ENCODE assay signal across 9 mouse cellular contexts in the genomic region with DNA sequence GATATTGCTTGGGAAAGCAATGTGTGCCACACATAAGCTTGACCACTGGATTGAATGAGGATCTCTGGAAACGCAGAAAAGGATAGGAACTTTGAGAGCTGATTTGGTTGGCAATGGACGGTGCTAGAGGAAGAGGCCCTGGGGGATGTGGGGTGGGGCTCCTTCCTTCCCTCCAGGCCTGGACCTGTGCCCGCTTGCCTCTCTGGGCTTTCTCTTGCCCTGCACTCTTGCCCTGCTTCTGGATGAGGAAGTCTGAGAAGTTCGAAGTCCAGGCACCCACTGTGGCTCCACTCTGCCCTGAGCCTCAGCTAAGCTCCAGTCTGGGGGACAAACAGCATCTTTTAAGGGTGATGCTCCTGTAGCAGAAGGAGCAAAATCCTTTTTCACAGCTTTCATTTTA.
A peak's percentile ranks its signal among the peaks of the same experiment; 100 is the strongest.
DNase-seq lines count a peak whose midpoint lies in the region; TF ChIP-seq lines count a peak whose summit lies in the region.
"Had no signal": no experiment of that assay in that cellular context is flagged by ENCODE, and none has a peak within 500 bp of the region (broad histone marks: within the 10 kb centered on the region; RNA-seq: fewer than 3 reads in every experiment).

No protein-coding gene starts in this region.

- H3K36me3 ChIP-seq in kidney, adult 2 months (ENCODE audit: control insufficient read depth, insufficient read depth, low read length) = no peaks in the 10 kb centered on the region

- no peak overlapping the region for H3K27ac ChIP-seq in kidney, adult 2 months (ENCODE audit: insufficient read depth, low read depth, low read length)

- DNase-seq in adrenal gland, postnatal 25 days = peak; percentile 8
- DNase-seq in adrenal gland, adult (ENCODE audit: inconsistent age in 2 of 2, low spot score in 1 of 2) = no peak
- DNase-seq in right cerebral cortex, postnatal 4 days = peak; percentile 29
- DNase-seq in right cerebral cortex, postnatal 14 days = no peak
- peak; percentile 40 for DNase-seq in kidney, adult 2 months
- no peak for DNase-seq in spleen, postnatal 14 days (ENCODE audit: low spot score in 2 of 2)
- no peak for DNase-seq in layer of hippocampus, adult 11-12 months (ENCODE audit: low spot score)
- no peak for DNase-seq in urinary bladder, adult 18-20 months (ENCODE audit: low spot score in 2 of 2)
- DNase-seq: cerebellum, adult 18-20 months had no signal

- no peak overlapping the region for H3K4me3 ChIP-seq in kidney, adult 2 months (ENCODE audit: insufficient read depth, low read depth, low read length)

- 32% methylated on average over 4 of the region's 4 CpGs for WGBS in kidney, adult 2 months

- no peak for TF ChIP-seq CTCF in kidney, adult 2 months (conservative IDR thresholded peaks at IDR 0.05; ENCODE audit: insufficient read depth, insufficient read length, low read depth, low read length)

- no peaks in the 10 kb centered on the region for H3K27me3 ChIP-seq in kidney, adult 2 months (replicated peaks; ENCODE audit: control insufficient read depth, insufficient read depth, low read length)

- H3K4me1 ChIP-seq in kidney, adult 2 months (ENCODE audit: control insufficient read depth, insufficient read depth, low read length) = no peaks in the 10 kb centered on the region

- no peak for TF ChIP-seq POLR2A in kidney, adult 2 months (IDR thresholded peaks at IDR 0.05; ENCODE audit: low read depth, low read length)

Comparison
In these comparisons a context has a peak if more than half of its experiments do, and no peak if none do; other contexts are left out.
1. DNase-seq: peak in adrenal gland, postnatal 25 days (single experiment), right cerebral cortex, postnatal 4 days (single experiment) and kidney, adult 2 months (single experiment); none in adrenal gland, adult (0 of 2), right cerebral cortex, postnatal 14 days (single experiment), spleen, postnatal 14 days (0 of 2), layer of hippocampus, adult 11-12 months (single experiment) and urinary bladder, adult 18-20 months (0 of 2).